Mouse (Mus musculus) erythroid progenitor cell, adult 5-6 weeks (primary cell): ENCODE results near the gene Hyou1. TPM values are rescaled to one million over a fixed set of nuclear protein-coding genes. Genes with fewer than 3 reads are reported as not detected.
"Not testable (repeated sequence)": the region's sequence is repeated elsewhere in the genome, so short reads cannot be mapped to it uniquely, and the experiment has no call there.

Source experiments
- ATAC-seq: replicated peaks from 2 replicates; pipeline ENCODE4 v1.8.0; 2016; ENCODE audit warnings: moderate number of reproducible peaks, mild to moderate bottlenecking, moderate TSS enrichment, inconsistent platforms; ENCODE audit not compliant: poor library complexity, low FRiP score, severe bottlenecking
- total RNA-seq, 2 experiments: library from RNA; stranded (forward) in 1 of 2; stranded (reverse) in 1 of 2; fragments of 150-400 nt in 1 of 2; fragments of 186-747, 209-891 nt in 1 of 2; gene quantifications; 2 replicates each; pipeline versions ENCODE4 v1.2.3 to v1.2.4; 2015 to 2017; ENCODE audit warnings: low replicate concordance in 2 of 2

Gene Hyou1
- total RNA-seq, 2 experiments from 2014 or later: 15.1 to 25.1 TPM

DNA sequence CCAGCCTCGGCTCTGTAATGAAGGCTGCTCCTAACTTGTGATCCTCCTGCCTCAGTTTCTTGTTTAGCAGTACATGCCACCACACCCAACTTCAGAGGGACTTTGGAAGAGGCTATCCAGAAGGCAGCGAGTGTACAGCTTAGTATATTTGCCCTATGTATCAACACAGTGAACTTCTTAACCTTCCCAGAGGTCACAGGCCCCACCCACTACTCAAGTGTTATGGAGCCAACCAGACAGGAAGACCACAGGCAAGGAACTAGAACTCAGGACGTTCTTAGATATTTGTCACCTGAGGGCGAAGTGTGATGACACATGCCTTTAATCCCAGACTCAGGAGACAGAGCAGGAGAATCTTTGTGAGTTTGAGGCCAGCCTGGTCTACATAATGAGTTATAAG lies 31.7 kb upstream of the Hyou1 start:
- no peak for ATAC-seq

DNA sequence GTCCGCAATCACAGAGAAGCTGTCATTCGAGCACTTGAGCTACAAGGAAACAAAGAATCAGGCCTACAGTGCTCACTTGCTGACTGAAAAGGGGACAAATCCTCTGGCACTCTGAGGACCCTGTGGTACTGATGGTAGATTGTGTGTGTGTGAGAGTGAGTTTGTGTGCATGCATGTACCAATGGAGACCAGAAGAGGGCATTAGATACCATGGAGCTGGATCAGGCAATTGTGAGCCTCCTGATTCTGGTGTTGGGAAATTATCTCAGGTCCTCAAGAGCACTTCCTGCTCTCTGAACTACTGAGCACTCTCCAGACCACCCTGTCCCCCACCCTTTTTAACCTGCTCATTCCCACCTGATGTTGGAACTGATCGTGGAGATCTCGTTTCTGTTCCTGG lies 30.7 kb upstream of the Hyou1 start:
- no peak for ATAC-seq

DNA sequence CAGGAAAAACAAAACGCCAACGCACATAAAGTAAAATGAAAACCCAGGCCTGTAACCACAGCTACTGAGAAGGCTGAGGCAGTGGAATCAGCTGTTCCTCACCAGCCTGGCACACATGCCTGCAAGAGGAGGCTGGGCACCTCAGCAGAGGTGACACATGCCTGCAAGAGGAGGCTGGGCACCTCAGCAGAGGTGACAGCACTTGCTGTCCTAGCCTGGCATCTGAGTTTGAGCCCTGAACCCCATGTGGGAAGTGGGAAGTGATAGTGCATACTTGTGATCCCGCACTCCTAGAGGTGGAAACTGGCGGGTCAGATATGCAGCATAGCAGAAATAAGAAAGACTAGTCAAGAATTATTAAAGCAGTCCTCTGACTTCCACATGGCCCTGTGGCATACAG lies 27.9 kb upstream of the Hyou1 start:
- ATAC-seq: no peak

DNA sequence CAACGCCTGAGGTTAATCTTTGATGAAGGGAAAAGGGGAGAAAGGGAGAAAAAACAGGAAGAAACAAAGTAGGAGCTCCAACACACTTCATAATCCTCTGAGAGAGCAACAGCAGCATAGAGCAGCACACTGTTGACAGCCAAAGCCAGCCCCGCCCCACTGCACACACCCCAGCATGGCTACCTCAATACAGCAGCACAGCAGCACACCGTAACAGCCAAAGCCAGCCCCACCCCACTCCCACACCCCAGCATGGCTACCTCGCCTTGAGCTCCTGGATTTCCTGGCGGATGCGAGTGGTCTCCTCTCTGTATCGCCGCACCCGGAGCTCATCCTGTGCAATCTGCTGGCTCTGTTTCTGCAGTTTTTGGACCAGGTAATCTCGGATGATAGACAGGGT lies 27.0 kb upstream of the Hyou1 start:
- ATAC-seq: peak; percentile 59

DNA sequence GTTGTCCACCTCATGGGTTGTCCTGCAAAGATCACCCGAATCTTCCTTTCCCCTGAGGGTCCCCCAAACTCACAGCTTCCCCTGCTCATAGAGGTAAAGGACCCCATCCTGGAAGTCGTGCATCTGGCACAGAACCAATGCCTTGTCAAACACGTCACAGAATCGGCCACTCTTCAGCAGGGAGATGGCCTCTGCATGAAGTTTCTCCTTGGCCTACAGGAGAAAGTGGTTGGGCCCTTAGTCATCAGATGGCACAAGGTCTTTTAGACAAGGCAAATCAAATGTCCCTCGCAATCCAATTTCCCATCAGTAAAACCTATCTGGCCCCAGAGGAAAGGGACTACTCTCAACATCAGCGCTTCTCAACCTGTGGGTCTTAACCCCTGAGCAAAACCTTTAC lies 26.1 kb upstream of the Hyou1 start:
- ATAC-seq: no peak

DNA sequence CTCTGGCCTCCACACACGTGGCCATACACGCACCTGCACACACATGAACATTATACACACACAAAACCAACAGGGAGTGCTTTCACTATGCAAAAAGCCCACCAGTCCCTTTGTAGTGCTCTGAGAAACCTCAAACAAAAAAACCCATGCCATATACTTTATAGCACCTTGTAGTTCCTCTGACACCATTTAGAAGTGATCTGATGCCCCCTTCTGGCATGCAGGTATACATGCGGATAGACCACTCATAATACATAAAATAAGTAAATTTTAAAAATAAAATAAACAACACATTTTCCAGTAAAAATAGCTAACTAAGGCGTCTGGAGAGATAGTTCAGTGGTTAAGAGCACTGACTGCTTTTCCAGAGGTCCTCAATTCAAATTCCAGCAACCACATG lies 22.1 kb upstream of the Hyou1 start:
- peak; percentile 60 for ATAC-seq

DNA sequence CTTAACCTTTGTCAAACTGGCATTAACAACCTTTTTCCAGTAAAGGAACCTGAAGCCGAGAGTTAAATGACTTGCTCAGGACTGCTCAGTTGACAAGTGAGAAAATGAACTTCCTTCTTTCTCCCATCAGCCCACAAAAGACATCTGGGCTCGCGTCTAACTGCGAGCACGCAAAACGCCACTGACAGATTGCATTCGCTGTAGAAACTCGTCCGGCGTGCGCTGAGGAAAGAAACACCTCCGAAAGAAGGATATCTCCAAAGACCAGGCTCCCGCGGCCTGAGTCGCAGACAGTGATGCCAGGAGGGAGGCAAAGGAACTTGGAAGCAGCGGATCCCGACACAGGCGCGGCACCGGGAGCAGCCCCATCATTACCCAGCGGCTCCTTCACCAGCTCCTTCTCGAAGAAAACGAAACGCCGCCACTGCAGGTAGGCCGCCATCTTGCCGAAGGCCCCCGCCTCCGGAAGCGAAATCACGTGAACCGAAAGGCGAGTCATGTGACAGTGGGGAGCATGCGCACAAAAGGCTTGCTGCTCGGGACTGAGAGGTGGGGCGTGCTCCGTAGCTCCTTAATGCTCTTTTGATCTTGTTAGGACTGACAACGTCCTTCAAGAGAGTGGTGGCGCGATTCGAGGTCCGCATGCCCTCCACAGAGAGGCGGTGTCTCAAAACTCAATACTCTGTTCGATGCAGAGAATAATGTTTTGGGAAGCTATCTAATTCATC lies 17.9 kb upstream of the Hyou1 start, which contains the start of gene Vps11:
Gene Vps11 (minus strand): TSS at position 481 of the 728 bp plus-strand sequence.
- peak; percentile 94 for ATAC-seq

DNA sequence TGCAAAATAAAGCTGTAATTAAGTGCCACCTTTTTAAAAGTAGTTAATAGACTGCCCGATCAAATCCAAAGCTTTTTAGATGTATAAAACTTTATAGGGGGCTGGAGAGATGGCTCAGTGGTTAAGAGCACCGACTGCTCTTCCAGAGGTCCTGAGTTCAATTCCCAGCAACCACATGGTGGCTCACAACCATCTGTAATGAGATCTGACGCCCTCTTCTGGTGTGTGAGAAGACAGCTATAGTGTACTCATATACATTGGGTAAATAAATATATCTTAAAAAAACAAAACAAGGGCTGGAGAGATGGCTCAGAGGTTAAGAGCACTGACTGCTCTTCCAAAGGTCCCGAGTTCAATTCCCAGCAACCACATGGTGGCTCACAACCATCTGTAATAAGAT lies 17.4 kb upstream of the Hyou1 start:
- ATAC-seq: not testable (repeated sequence)

DNA sequence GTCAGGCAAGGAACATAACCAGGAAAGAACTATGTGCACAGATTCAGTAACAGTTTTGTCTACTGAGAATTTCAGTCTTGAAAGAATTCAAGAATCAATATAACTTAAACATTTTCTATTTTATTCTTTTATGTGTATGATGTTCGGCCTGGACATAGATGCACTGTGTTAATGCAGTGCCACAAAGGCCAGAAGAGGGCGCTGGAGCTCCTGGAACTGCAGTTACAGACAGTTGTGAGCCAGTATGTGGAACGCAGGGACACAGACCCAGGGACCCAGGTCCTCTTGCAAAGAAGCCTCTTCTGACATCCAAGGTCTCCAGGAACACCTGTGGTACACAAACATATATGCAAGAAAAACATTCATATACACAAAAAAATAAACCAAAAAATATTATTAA lies 14.8 kb upstream of the Hyou1 start:
- no peak for ATAC-seq

DNA sequence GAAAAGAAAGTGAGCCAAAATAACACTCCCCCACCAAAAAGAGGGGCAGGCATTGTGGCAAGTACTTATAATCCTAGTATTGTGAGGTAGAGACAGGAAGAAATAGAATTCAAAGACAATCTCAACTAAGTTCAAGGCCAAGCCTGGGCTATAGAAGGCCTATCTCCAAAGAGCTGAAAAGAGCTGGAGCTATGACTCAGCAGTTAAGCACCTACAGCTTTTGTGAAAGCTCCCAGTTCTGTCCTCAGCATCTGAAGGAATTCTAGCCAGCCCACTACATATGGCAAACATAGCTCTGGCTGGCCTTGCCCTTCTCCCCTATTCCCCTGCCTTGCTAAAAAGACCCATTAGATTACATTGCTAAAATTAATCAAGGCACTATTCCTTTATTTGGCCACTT lies 5.9 kb upstream of the Hyou1 start:
- ATAC-seq: peak; percentile 75

DNA sequence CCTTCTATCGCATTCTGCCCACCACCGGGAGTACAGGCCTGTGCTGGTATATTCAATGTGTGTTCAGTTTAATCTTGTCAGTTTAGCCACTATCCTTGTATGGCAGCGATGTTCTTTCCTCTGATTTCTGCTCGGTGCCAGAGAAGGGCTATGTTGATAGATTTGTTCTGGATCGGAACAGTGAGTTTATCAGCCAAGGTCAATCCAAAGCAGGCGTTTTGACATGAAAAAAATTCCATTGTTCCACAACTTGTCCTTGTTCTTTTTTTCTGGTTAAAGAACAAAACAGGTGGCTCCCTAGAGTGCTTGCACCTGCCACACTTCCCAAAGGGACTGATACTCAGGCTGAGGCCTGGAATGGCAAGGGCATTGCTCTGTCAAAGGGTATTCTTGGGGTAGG lies 3.1 kb upstream of the Hyou1 start:
- no peak for ATAC-seq

DNA sequence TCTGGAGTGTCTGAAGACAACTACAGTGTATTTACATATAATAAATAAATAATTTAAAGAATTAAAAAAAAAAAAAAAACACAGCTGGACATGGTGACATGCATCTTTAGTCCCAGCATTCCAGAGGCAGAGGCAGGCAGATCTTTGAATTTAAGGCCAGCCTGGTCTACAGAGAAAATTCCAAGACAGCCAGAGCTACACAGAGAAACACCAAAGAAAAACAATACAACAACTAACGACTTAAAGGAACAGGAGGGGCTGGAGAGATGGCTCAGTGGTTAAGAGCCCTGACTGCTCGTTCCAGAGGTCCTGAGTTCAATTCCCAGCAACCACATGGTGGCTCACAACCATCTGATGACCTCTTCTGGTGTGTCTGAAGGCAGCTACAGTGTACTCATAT lies 2.0 kb upstream of the Hyou1 start:
- ATAC-seq: not testable (repeated sequence)

DNA sequence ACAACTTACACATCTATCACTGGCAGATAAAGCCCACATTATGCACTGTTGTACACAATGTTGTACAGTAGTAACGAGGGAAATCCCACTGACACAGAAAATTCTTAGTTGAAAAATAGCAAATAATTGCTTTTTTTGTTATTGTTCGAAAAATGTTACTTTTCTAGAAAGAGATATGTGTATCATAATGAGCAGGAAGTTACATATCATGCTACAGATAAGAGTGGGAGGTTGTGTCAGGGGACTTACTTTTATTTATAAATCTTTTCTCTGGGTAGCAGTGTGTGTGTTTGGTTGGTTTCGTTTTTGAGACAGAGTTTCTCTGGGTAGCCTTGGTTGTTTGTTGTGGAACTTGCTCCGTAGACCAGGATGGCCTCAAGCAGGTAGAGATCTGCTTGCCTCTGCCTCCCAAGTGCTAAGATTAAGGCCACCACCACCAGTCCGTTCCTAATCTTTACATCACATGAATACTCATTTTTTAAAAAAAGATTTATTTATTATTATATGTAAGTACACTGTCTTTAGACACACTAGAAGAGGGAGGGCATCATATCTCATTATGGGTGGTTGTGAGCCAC lies 1.0 kb upstream of the Hyou1 start:
- ATAC-seq: no peak

DNA sequence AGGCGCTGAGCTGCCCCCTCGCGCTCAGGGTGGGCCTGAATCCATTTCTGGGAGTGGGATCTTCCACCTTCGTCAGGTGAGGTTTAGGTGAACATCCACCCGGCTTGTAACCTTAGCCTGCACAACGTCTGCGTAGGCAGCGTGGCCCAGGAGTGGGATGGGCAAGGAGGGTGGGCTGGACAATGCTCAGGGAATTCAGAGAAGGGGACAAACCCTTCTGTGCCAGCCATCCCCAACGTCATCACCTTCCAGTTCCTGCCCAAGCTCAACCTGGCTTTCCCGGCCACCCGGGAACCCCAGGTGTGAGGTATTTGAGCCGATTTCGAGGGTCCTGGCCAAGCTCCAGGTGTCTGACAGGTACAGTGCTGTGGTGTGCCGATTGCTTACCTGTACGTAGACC lies 572 bp downstream of the Hyou1 start:
- ATAC-seq: peak; percentile 11; the same call in 1 of the 2 replicates

DNA sequence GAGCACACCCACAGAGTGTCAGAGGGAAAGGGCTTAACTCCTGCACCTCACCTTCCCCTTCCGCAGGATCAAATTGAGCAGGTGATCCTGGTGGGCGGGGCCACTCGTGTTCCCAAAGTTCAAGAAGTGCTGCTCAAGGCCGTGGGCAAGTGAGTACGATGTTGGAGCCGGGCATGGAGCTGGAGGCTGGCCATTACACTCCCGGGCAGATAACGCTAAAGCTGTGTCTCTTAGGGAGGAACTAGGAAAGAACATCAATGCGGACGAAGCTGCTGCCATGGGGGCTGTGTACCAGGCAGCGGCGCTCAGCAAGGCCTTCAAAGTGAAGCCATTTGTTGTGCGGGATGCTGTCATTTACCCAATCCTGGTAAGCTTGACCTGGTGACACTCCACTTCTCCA lies 5.3 kb downstream of the Hyou1 start:
- ATAC-seq: no peak

DNA sequence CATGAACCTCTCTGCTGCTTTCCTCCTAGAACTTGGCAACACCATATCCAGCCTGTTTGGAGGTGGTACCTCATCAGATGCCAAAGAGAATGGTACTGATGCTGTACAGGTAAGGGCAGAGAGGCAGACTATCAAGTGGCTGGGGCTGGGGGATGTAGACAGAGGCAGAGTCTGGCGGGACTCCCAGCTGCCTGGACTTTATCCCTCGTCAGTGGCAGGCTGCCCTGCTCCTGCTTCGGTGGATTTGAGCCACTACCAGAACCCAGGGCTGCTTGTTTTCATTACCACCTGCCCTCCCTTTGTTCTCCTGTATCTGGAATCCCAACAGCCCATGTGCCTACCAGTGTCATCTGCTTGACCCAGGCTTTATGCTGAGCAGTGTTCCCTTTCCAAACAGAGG lies 7.9 kb downstream of the Hyou1 start:
- ATAC-seq: no peak

DNA sequence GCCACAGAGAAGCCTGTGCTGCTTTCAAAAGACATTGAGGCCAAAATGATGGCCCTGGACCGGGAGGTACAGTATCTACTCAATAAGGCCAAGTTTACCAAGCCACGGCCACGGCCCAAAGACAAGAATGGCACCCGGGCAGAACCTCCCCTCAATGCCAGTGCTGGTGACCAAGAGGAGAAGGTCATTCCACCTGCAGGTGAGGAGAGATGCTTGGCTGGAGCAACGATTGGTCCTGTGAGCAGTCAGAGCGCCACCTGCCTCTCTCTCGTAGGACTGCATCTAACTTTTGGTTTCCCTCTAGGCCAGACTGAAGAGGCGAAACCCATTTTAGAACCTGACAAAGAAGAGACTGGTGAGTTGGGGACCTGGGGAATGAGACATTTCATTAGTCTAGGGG lies 10.0 kb downstream of the Hyou1 start:
- ATAC-seq: peak; percentile 77

DNA sequence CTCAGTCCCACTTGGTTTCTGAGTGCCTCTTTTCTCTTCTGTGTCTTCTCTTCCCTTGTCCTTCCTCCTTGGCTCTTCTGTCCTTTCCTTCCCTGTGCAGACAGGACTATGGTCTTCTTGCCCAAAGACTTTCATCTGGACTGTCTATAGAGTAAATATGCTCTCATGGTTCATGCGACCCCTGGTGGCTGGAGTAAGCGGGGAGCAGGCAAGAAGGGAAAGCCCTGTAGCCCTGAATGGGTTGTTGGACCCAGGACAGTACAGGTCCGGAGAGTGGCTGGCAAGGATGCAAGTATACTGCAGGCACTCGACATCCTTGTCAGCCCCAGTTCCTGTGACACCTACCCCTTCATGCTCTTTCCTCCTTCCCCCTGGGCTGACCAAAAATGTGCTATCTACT lies 12.2 kb downstream of the Hyou1 start:
- ATAC-seq: peak; percentile 72

DNA sequence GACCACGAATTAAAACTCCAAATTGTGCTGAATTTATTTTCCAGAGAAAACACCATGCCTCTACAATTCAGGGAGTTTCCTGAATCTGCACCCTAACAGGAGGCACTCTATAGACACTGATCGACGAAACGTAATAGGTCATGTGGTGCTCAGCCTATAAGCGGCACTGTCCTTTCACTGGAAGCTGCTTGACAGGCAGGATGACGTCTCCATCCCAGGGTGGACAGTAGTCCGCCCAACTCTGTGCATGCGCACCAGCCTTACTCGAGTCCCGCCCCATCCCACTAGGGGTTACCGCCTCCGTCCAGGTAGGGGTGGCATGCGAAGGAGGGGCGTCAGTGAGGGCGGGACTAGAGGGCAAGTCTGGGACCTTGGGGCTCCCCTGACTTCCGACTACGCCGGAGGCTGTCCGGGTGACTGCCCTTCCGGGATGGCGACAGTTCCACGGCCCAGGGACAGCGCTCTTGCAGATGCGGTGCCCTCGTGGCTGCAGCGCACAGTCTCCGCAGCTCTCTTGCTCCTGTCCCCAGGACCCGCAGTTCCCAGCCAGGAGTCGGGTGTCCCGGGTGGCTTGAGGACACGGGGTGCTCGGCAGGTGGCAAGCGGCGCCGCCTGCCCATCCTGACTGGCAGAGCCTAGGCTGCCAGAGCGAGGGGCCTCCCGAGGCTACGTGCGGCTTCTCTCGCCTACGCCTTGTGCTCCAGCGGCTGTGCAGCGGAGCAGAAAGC lies 17.6 kb downstream of the Hyou1 start, which contains the start of gene Slc37a4:
Gene Slc37a4 (plus strand): TSS at position 169 of the 728 bp plus-strand sequence.
- ATAC-seq: peak; percentile 96

DNA sequence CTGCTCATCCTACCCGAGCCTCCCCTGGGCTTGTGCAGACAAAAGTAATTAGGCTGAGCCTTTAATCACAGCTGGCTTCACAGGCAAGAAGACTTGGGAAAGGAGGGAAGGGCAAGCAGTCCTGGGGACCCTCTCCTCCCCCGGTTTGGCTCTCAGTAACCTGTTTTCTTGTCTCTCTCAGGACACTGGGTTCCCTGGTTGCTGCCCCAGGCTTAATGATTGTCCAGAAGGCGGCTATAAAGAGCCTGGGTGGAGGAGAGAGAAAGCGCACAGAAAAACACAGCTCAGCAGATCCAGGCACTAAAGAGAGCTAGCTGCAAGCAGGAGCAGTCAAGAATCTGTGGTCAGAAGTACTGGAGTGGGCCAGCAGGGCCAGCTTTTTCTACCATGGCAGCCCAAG lies 18.8 kb downstream of the Hyou1 start:
- no peak for ATAC-seq

DNA sequence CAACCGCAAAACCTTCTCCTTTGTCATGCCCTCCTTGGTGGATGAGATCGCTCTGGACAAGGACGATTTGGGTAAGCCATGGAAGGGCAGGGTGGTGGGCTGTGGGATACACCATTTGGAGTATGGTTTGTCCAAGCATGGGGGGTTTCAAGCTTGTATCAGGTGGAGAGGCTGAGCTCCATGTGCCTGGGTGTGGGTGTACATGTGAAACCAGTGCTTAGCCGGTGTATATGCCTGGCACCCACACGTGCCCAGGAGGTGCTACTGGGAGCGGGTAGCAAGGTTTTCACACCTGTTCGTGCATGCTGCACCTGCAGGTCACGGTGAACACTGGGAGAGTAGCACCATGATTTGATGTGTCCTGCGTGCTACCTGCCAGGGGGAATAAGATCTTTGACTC lies 19.3 kb downstream of the Hyou1 start:
- ATAC-seq: no peak
